Mouse (Mus musculus): ENCODE measurements around the gene Wwox. TPM values are rescaled to one million over a fixed set of nuclear protein-coding genes. Genes with fewer than 3 reads are reported as not detected.

Wwox gene
- total RNA-seq, 1 experiment = 12.5 TPM

GRCm38 (mm10) chr8:115216801-115217200 lies 777.3 kb downstream of the Wwox start:
- no peaks in the 10 kb centered on the region for H3K4me1 ChIP-seq (ENCODE audit: control insufficient read depth in 2 of 2, insufficient read depth in 2 of 2, low read length in 2 of 2, poor library complexity in 1 of 2)
- no peak overlapping the region for H3K27ac ChIP-seq (ENCODE audit: insufficient read depth, low read depth, low read length, poor library complexity, severe bottlenecking)
- TF ChIP-seq ZC3H11A (IDR thresholded peaks at IDR 0.05; ENCODE audit: borderline replicate concordance, low read depth, low read length) (no peak), MAFK (IDR thresholded peaks at IDR 0.05; ENCODE audit: insufficient read depth, low read depth, low read length) (no peak), ZNF384 (IDR thresholded peaks at IDR 0.05; ENCODE audit: low read depth, low read length) (no peak), HCFC1 (IDR thresholded peaks at IDR 0.05; ENCODE audit: borderline replicate concordance, insufficient read depth, low read length) (no peak), CHD2 (IDR thresholded peaks at IDR 0.05; ENCODE audit: low read depth, low read length) (no peak)
- no peak overlapping the region for H3K9ac ChIP-seq (ENCODE audit: insufficient read depth, low read depth, low read length, poor library complexity, severe bottlenecking)
- DNase-seq (ENCODE audit: low read depth, low spot score) = no peak
- in situ Hi-C loops (cut with MboI; ENCODE audit: low sequenced_read_pairs in 2 of 2, unreplicated experiment in 2 of 2) = no loop called here
- no peaks in the 10 kb centered on the region for H3K9me3 ChIP-seq (ENCODE audit: control insufficient read depth, insufficient read depth, low read depth, low read length)
- H3K4me3 ChIP-seq (ENCODE audit: insufficient read depth in 1 of 2, low read depth in 1 of 2, low read length in 2 of 2, poor library complexity in 1 of 2, severe bottlenecking in 1 of 2) = no peak overlapping the region
- H3K36me3 ChIP-seq (ENCODE audit: control insufficient read depth, insufficient read depth, low read length, poor library complexity, severe bottlenecking) = no peaks in the 10 kb centered on the region

- no peak for TF ChIP-seq CHD2 (IDR thresholded peaks at IDR 0.05; ENCODE audit: low read depth, low read length)
- no peak for TF ChIP-seq ZNF384 (IDR thresholded peaks at IDR 0.05; ENCODE audit: low read depth, low read length)
- TF ChIP-seq MAFK (IDR thresholded peaks at IDR 0.05; ENCODE audit: insufficient read depth, low read depth, low read length) = no peak
- no peak for TF ChIP-seq ZC3H11A (IDR thresholded peaks at IDR 0.05; ENCODE audit: borderline replicate concordance, low read depth, low read length)
- no peak for TF ChIP-seq HCFC1 (IDR thresholded peaks at IDR 0.05; ENCODE audit: borderline replicate concordance, insufficient read depth, low read length)
- no peak for DNase-seq (ENCODE audit: low read depth, low spot score)
- Histone ChIP-seq H3K4me1 (ENCODE audit: control insufficient read depth in 2 of 2, insufficient read depth in 2 of 2, low read length in 2 of 2, poor library complexity in 1 of 2) (no peaks in the 10 kb centered on the region), H3K27ac (ENCODE audit: insufficient read depth, low read depth, low read length, poor library complexity, severe bottlenecking) (no peak overlapping the region), H3K4me3 (ENCODE audit: insufficient read depth in 1 of 2, low read depth in 1 of 2, low read length in 2 of 2, poor library complexity in 1 of 2, severe bottlenecking in 1 of 2) (no peak overlapping the region), H3K9ac (ENCODE audit: insufficient read depth, low read depth, low read length, poor library complexity, severe bottlenecking) (no peak overlapping the region), H3K9me3 (ENCODE audit: control insufficient read depth, insufficient read depth, low read depth, low read length) (no peaks in the 10 kb centered on the region), H3K36me3 (ENCODE audit: control insufficient read depth, insufficient read depth, low read length, poor library complexity, severe bottlenecking) (no peaks in the 10 kb centered on the region)
- in situ Hi-C loops (cut with MboI; ENCODE audit: low sequenced_read_pairs in 2 of 2, unreplicated experiment in 2 of 2) = no loop called here
Measured at GRCm38 (mm10) chr8:115222545-115222944, 783.1 kb downstream of the Wwox start.

GRCm38 (mm10) chr8:115226781-115227583 lies 787.5 kb downstream of the Wwox start:
- no peaks in the 10 kb centered on the region for H3K4me1 ChIP-seq (ENCODE audit: control insufficient read depth in 2 of 2, insufficient read depth in 2 of 2, low read length in 2 of 2, poor library complexity in 1 of 2)
- no peak overlapping the region for H3K4me3 ChIP-seq (ENCODE audit: insufficient read depth in 1 of 2, low read depth in 1 of 2, low read length in 2 of 2, poor library complexity in 1 of 2, severe bottlenecking in 1 of 2)
- H3K9ac ChIP-seq (ENCODE audit: insufficient read depth, low read depth, low read length, poor library complexity, severe bottlenecking) = no peak overlapping the region
- in situ Hi-C loops (cut with MboI; ENCODE audit: low sequenced_read_pairs in 2 of 2, unreplicated experiment in 2 of 2) = no loop called here
- H3K9me3 ChIP-seq (ENCODE audit: control insufficient read depth, insufficient read depth, low read depth, low read length) = no peaks in the 10 kb centered on the region
- no peak overlapping the region for H3K27ac ChIP-seq (ENCODE audit: insufficient read depth, low read depth, low read length, poor library complexity, severe bottlenecking)
- H3K36me3 ChIP-seq (ENCODE audit: control insufficient read depth, insufficient read depth, low read length, poor library complexity, severe bottlenecking) = no peaks in the 10 kb centered on the region
- TF ChIP-seq HCFC1 (IDR thresholded peaks at IDR 0.05; ENCODE audit: borderline replicate concordance, insufficient read depth, low read length) (no peak), CHD2 (IDR thresholded peaks at IDR 0.05; ENCODE audit: low read depth, low read length) (no peak), ZNF384 (IDR thresholded peaks at IDR 0.05; ENCODE audit: low read depth, low read length) (no peak), ZC3H11A (IDR thresholded peaks at IDR 0.05; ENCODE audit: borderline replicate concordance, low read depth, low read length) (no peak), MAFK (IDR thresholded peaks at IDR 0.05; ENCODE audit: insufficient read depth, low read depth, low read length) (no peak)
- no peak for DNase-seq (ENCODE audit: low read depth, low spot score)

- Histone ChIP-seq H3K4me1 (ENCODE audit: control insufficient read depth in 2 of 2, insufficient read depth in 2 of 2, low read length in 2 of 2, poor library complexity in 1 of 2) (no peaks in the 10 kb centered on the region), H3K4me3 (ENCODE audit: insufficient read depth in 1 of 2, low read depth in 1 of 2, low read length in 2 of 2, poor library complexity in 1 of 2, severe bottlenecking in 1 of 2) (no peak overlapping the region), H3K9me3 (ENCODE audit: control insufficient read depth, insufficient read depth, low read depth, low read length) (no peaks in the 10 kb centered on the region), H3K9ac (ENCODE audit: insufficient read depth, low read depth, low read length, poor library complexity, severe bottlenecking) (no peak overlapping the region), H3K27ac (ENCODE audit: insufficient read depth, low read depth, low read length, poor library complexity, severe bottlenecking) (no peak overlapping the region), H3K36me3 (ENCODE audit: control insufficient read depth, insufficient read depth, low read length, poor library complexity, severe bottlenecking) (no peaks in the 10 kb centered on the region)
- in situ Hi-C loops (cut with MboI; ENCODE audit: low sequenced_read_pairs in 2 of 2, unreplicated experiment in 2 of 2) = no loop called here
- TF ChIP-seq HCFC1 (IDR thresholded peaks at IDR 0.05; ENCODE audit: borderline replicate concordance, insufficient read depth, low read length) (no peak), ZNF384 (IDR thresholded peaks at IDR 0.05; ENCODE audit: low read depth, low read length) (no peak), MAFK (IDR thresholded peaks at IDR 0.05; ENCODE audit: insufficient read depth, low read depth, low read length) (no peak), CHD2 (IDR thresholded peaks at IDR 0.05; ENCODE audit: low read depth, low read length) (no peak), ZC3H11A (IDR thresholded peaks at IDR 0.05; ENCODE audit: borderline replicate concordance, low read depth, low read length) (no peak)
- DNase-seq (ENCODE audit: low read depth, low spot score) = no peak
Measured at GRCm38 (mm10) chr8:115228903-115229302, 789.4 kb downstream of the Wwox start.

Measured in ES-E14 (cell line).